Mouse (Mus musculus): ENCODE measurements around the gene Wnt10a.

GRCm38 (mm10) chr1:74809007-74809406, 17.7 kb downstream of the Wnt10a start:
- no peak for TF ChIP-seq CTCF (conservative IDR thresholded peaks at IDR 0.05; ENCODE audit: insufficient read depth, insufficient read length, low read depth, low read length)
- no peak for TF ChIP-seq POLR2A (IDR thresholded peaks at IDR 0.05; ENCODE audit: low read depth, low read length)
